Mouse (Mus musculus) MEL (cell line): ENCODE measurements around the gene Fkbp15.

Experiments used
- CTCF ChIP-seq, 3 experiments: IDR thresholded peaks in 2 of 3; conservative IDR thresholded peaks in 1 of 3; 2 replicates each; pipeline ENCODE4 v1.5.1; 2011 to 2012; ENCODE audit warnings: low read length in 3 of 3, low read depth in 2 of 3, mild to moderate bottlenecking in 2 of 3, improper control_type of control experiment in 1 of 3, inconsistent platforms in 1 of 3, mixed read lengths in 1 of 3, moderate library complexity in 1 of 3; ENCODE audit not compliant: control insufficient read depth in 1 of 3, insufficient read depth in 1 of 3, poor library complexity in 1 of 3, severe bottlenecking in 1 of 3
- EP300 ChIP-seq, 2 experiments: IDR thresholded peaks; 2 replicates each; pipeline ENCODE4 v1.6.1; 2011; ENCODE audit warnings: improper control_type of control experiment in 2 of 2, low read length in 2 of 2, low read depth in 1 of 2, mild to moderate bottlenecking in 1 of 2
- GABPA ChIP-seq: IDR thresholded peaks from 2 replicates; pipeline ENCODE4 v1.6.1; 2012; ENCODE audit warnings: low read depth, mild to moderate bottlenecking, inconsistent platforms, low read length, improper control_type of control experiment, moderate library complexity
- HCFC1 ChIP-seq: IDR thresholded peaks from 2 replicates; pipeline ENCODE4 v1.6.1; 2012; ENCODE audit warnings: low read depth, mild to moderate bottlenecking, inconsistent platforms, low read length, improper control_type of control experiment, moderate library complexity
- KAT2A ChIP-seq: conservative IDR thresholded peaks from 2 replicates; pipeline ENCODE4 v1.6.1; 2012; ENCODE audit warnings: low read depth, low read length, improper control_type of control experiment, inconsistent platforms
- MXI1 ChIP-seq: IDR thresholded peaks from 2 replicates; pipeline ENCODE4 v1.6.1; 2011; ENCODE audit warnings: mild to moderate bottlenecking, low read depth, low read length, improper control_type of control experiment
- MYC ChIP-seq: IDR thresholded peaks from 2 replicates; pipeline ENCODE4 v1.6.1; 2011; ENCODE audit warnings: low read depth, mild to moderate bottlenecking, low read length, improper control_type of control experiment, moderate library complexity
- POLR2AphosphoS2 ChIP-seq: IDR thresholded peaks from 2 replicates; pipeline ENCODE4 v1.6.1; 2011; ENCODE audit warnings: low read length, improper control_type of control experiment
- POLR2AphosphoS5 ChIP-seq: IDR thresholded peaks from 2 replicates; pipeline ENCODE4 v1.6.1; 2012; ENCODE audit warnings: low read depth, borderline replicate concordance, mild to moderate bottlenecking, inconsistent platforms, low read length, moderate library complexity, mixed read lengths
- USF1 ChIP-seq: IDR thresholded peaks from 2 replicates; pipeline ENCODE4 v1.6.1; 2014; ENCODE audit warnings: low read depth, mild to moderate bottlenecking, inconsistent platforms, low read length, improper control_type of control experiment, moderate library complexity
- ZMIZ1 ChIP-seq: IDR thresholded peaks from 2 replicates; pipeline ENCODE4 v1.6.1; 2012; ENCODE audit warnings: low read depth, mild to moderate bottlenecking, inconsistent platforms, low read length, improper control_type of control experiment, moderate library complexity

DNA sequence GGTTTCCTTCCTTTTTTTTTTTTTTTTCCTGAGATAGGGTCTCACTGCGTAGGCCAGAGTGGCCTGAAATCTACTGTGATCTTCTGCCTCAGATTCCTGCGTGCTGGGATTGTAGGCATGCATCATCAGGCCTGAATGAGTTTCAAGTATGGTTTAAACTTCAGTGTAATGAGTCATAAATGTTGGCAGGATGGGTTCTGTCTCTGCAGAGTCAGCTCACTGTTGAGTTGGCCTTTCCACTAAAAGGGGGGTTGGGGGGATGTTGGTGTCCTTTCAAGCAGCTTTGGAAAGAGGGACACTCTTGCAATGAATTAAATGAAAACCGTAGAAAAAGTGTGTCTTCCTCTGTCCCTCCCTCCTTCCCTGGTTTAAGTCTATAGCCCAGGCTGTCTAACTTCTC is 38.6 kb upstream of the Fkbp15 start:
- TF ChIP-seq POLR2AphosphoS5 (no peak), CTCF (IDR thresholded peaks at IDR 0.05 in 2 of 3, conservative IDR thresholded peaks at IDR 0.05 in 1 of 3; ENCODE audit: control insufficient read depth in 1 of 3, insufficient read depth in 1 of 3, low read depth in 2 of 3, low read length in 3 of 3, poor library complexity in 1 of 3, severe bottlenecking in 1 of 3) (no peak), KAT2A (no peak), USF1 (no peak), EP300 (IDR thresholded peaks at IDR 0.05; ENCODE audit: low read depth in 1 of 2, low read length in 2 of 2) (no peak), HCFC1 (no peak), MYC (no peak), GABPA (no peak), ZMIZ1 (no peak), MXI1 (no peak), POLR2AphosphoS2 (no peak)
